Mouse (Mus musculus): ENCODE results near the gene Hps5.
"Not testable (repeated sequence)": the region's sequence is repeated elsewhere in the genome, so short reads cannot be mapped to it uniquely, and the experiment has no call there.

Hps5 gene

GRCm38 (mm10) chr7:46827803-46828184 is 31.9 kb upstream of the Hps5 start:
- no peak for DNase-seq (ENCODE audit: extremely low spot score, low spot score)

GRCm38 (mm10) chr7:46827046-46827802 is 31.4 kb upstream of the Hps5 start:
- DNase-seq (ENCODE audit: extremely low spot score, low spot score) = no peak

GRCm38 (mm10) chr7:46820876-46821632 is 25.2 kb upstream of the Hps5 start:
- DNase-seq (ENCODE audit: extremely low spot score, low spot score) = not testable (repeated sequence)

GRCm38 (mm10) chr7:46814012-46814411 is 18.1 kb upstream of the Hps5 start:
- no peak for DNase-seq (ENCODE audit: extremely low spot score, low spot score)

GRCm38 (mm10) chr7:46810325-46810724 is 14.5 kb upstream of the Hps5 start:
- DNase-seq (ENCODE audit: extremely low spot score, low spot score) = no peak

- DNase-seq (ENCODE audit: extremely low spot score, low spot score) = no peak
These were observed 915 bp upstream of the Hps5 start for GRCm38 (mm10) chr7:46796779-46797178.

- no peak for DNase-seq (ENCODE audit: extremely low spot score, low spot score)
These were observed 379 bp upstream of the Hps5 start for GRCm38 (mm10) chr7:46796206-46796679.

GRCm38 (mm10) chr7:46793871-46794270 is 2.0 kb downstream of the Hps5 start:
- no peak for DNase-seq (ENCODE audit: extremely low spot score, low spot score)

GRCm38 (mm10) chr7:46789177-46789849 is 6.6 kb downstream of the Hps5 start:
- DNase-seq (ENCODE audit: extremely low spot score, low spot score) = no peak

- peak; percentile 71 for DNase-seq (ENCODE audit: extremely low spot score, low spot score)
These were observed 25.2 kb downstream of the Hps5 start for GRCm38 (mm10) chr7:46770706-46771105.

GRCm38 (mm10) chr7:46768451-46768850 is 27.4 kb downstream of the Hps5 start:
- no peak for DNase-seq (ENCODE audit: extremely low spot score, low spot score)

- DNase-seq (ENCODE audit: extremely low spot score, low spot score) = no peak
These were observed 28.5 kb downstream of the Hps5 start for GRCm38 (mm10) chr7:46767371-46767770.

- DNase-seq (ENCODE audit: extremely low spot score, low spot score) = no peak
These were observed 31.2 kb downstream of the Hps5 start for GRCm38 (mm10) chr7:46764672-46765071.

- no peak for DNase-seq (ENCODE audit: extremely low spot score, low spot score)
These were observed 33.3 kb downstream of the Hps5 start for GRCm38 (mm10) chr7:46762601-46763000.

GRCm38 (mm10) chr7:46761049-46761795 is 34.6 kb downstream of the Hps5 start:
- DNase-seq (ENCODE audit: extremely low spot score, low spot score) = no peak

- no peak for DNase-seq (ENCODE audit: extremely low spot score, low spot score)
These were observed 44.4 kb downstream of the Hps5 start, which contains the start of gene Saa2 for GRCm38 (mm10) chr7:46751490-46751889. Gene Saa2, plus strand, starts transcription at chr7:46751790.

GRCm38 (mm10) chr7:46748459-46748858 is 47.4 kb downstream of the Hps5 start:
- no peak for DNase-seq (ENCODE audit: extremely low spot score, low spot score)

GRCm38 (mm10) chr7:46746381-46746780 is 49.5 kb downstream of the Hps5 start:
- DNase-seq (ENCODE audit: extremely low spot score, low spot score) = no peak

GRCm38 (mm10) chr7:46745816-46746215 is 50.0 kb downstream of the Hps5 start:
- no peak for DNase-seq (ENCODE audit: extremely low spot score, low spot score)

- DNase-seq (ENCODE audit: extremely low spot score, low spot score) = not testable (repeated sequence)
These were observed 53.0 kb downstream of the Hps5 start, which contains the start of gene Saa1 for GRCm38 (mm10) chr7:46742880-46743279. Gene Saa1, minus strand, starts transcription at chr7:46742980.

- DNase-seq (ENCODE audit: extremely low spot score, low spot score) = not testable (repeated sequence)
These were observed 55.8 kb downstream of the Hps5 start for GRCm38 (mm10) chr7:46740041-46740440.
